Mouse (Mus musculus): Measurements from ENCODE around the gene Top3a. TPM values are rescaled to one million over a fixed set of nuclear protein-coding genes. Genes with fewer than 3 reads are reported as not detected.

Top3a gene
- polyA plus RNA-seq, 1 experiment = 5.7 TPM

GRCm38 (mm10) chr11:60776107-60776828 lies 897 bp downstream of the Top3a start:
- Histone ChIP-seq H3K4me2 (ENCODE audit: low read depth) (peak overlapping the region; percentile 93), H3K27me3 (ENCODE audit: control insufficient read depth, insufficient read depth, insufficient read length) (no peaks in the 10 kb centered on the region), H3K79me2 (ENCODE audit: control insufficient read depth, insufficient read depth) (peaks cover 87% of the 10 kb centered on the region), H3K36me3 (ENCODE audit: control insufficient read depth, insufficient read depth) (peaks cover 5% of the 10 kb centered on the region), H3ac (ENCODE audit: control insufficient read depth, insufficient read length) (peak overlapping the region; percentile 22), H3K4me3 (peak overlapping the region; percentile 93)
- no peak for TF ChIP-seq SRF (IDR thresholded peaks at IDR 0.05; ENCODE audit: control insufficient read depth, insufficient read length, low read depth)
- no peak for TF ChIP-seq POLR2AphosphoS2 (IDR thresholded peaks at IDR 0.05; ENCODE audit: insufficient read length, low read depth)
- no peak for TF ChIP-seq CEBPB (IDR thresholded peaks at IDR 0.05; ENCODE audit: insufficient read depth, poor library complexity, severe bottlenecking)

GRCm38 (mm10) chr11:60775578-60775977 lies 1.6 kb downstream of the Top3a start:
- Histone ChIP-seq H3ac (ENCODE audit: control insufficient read depth, insufficient read length) (no peak overlapping the region), H3K79me2 (ENCODE audit: control insufficient read depth, insufficient read depth) (peaks cover 87% of the 10 kb centered on the region), H3K4me3 (peak overlapping the region; percentile 93), H3K27me3 (ENCODE audit: control insufficient read depth, insufficient read depth, insufficient read length) (no peaks in the 10 kb centered on the region), H3K36me3 (ENCODE audit: control insufficient read depth, insufficient read depth) (peaks cover 2% of the 10 kb centered on the region), H3K4me2 (ENCODE audit: low read depth) (peak overlapping the region; percentile 93)
- no peak for TF ChIP-seq CEBPB (IDR thresholded peaks at IDR 0.05; ENCODE audit: insufficient read depth, poor library complexity, severe bottlenecking)
- no peak for TF ChIP-seq SRF (IDR thresholded peaks at IDR 0.05; ENCODE audit: control insufficient read depth, insufficient read length, low read depth)
- no peak for TF ChIP-seq MYOD1 (IDR thresholded peaks at IDR 0.05; ENCODE audit: control insufficient read depth in 1 of 3, insufficient read length in 2 of 3, low read depth in 2 of 3)
- TF ChIP-seq MAX (IDR thresholded peaks at IDR 0.05; ENCODE audit: low read depth) = no peak
- TF ChIP-seq MYOG (IDR thresholded peaks at IDR 0.05; ENCODE audit: control insufficient read depth in 1 of 3, insufficient read depth in 1 of 3, insufficient read length in 2 of 3, low read depth in 2 of 3) = no peak
- no peak for TF ChIP-seq POLR2AphosphoS2 (IDR thresholded peaks at IDR 0.05; ENCODE audit: insufficient read length, low read depth)
- no peak for TF ChIP-seq REST (IDR thresholded peaks at IDR 0.05; ENCODE audit: insufficient read depth, insufficient read length)
- TF ChIP-seq TCF3 (IDR thresholded peaks at IDR 0.05; ENCODE audit: insufficient read length, low read depth) = no peak
- TF ChIP-seq E2F4 (IDR thresholded peaks at IDR 0.05; ENCODE audit: insufficient read depth) = no peak
- no peak for TF ChIP-seq USF1 (IDR thresholded peaks at IDR 0.05; ENCODE audit: low read depth)
- TF ChIP-seq POLR2A (IDR thresholded peaks at IDR 0.05; ENCODE audit: insufficient read length, low read depth) = no peak

DNA sequence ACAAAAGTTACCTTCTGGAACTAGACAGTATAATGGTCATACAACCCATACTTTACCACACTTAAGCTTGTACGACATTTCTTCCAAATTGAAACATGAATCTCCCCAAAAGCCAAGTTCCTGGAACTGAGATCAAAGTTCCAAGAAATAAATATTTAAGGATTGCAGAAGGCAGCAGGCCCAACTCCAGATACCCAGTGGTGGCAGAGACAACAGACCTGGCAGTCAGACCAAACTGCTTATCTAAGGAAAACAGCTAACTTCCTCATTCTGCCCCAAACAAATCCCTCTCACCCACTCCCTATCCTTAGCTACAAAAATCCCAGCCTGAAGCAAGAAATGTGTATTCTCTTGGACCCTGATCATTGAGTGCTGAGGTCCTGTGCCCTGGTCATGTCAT lies 2.3 kb downstream of the Top3a start:
- H3K27me3 ChIP-seq (ENCODE audit: control insufficient read depth, insufficient read depth, insufficient read length) = no peaks in the 10 kb centered on the region
- H3K79me2 ChIP-seq (ENCODE audit: control insufficient read depth, insufficient read depth) = peaks cover 83% of the 10 kb centered on the region
- TF ChIP-seq CEBPB (IDR thresholded peaks at IDR 0.05; ENCODE audit: insufficient read depth, poor library complexity, severe bottlenecking) = no peak
- no peak for TF ChIP-seq MYOD1 (IDR thresholded peaks at IDR 0.05; ENCODE audit: control insufficient read depth in 1 of 3, insufficient read length in 2 of 3, low read depth in 2 of 3)
- TF ChIP-seq SRF (IDR thresholded peaks at IDR 0.05; ENCODE audit: control insufficient read depth, insufficient read length, low read depth) = no peak
- TF ChIP-seq USF1 (IDR thresholded peaks at IDR 0.05; ENCODE audit: low read depth) = no peak
- no peak for TF ChIP-seq MYOG (IDR thresholded peaks at IDR 0.05; ENCODE audit: control insufficient read depth in 1 of 3, insufficient read depth in 1 of 3, insufficient read length in 2 of 3, low read depth in 2 of 3)
- TF ChIP-seq TCF12 (IDR thresholded peaks at IDR 0.05; ENCODE audit: insufficient read depth, poor library complexity, severe bottlenecking) = no peak
- no peak for TF ChIP-seq REST (IDR thresholded peaks at IDR 0.05; ENCODE audit: insufficient read depth, insufficient read length)
- no peak for TF ChIP-seq POLR2AphosphoS2 (IDR thresholded peaks at IDR 0.05; ENCODE audit: insufficient read length, low read depth)
- no peak for TF ChIP-seq TCF3 (IDR thresholded peaks at IDR 0.05; ENCODE audit: insufficient read length, low read depth)
- no peak for TF ChIP-seq MAX (IDR thresholded peaks at IDR 0.05; ENCODE audit: low read depth)
- no peak for TF ChIP-seq POLR2A (IDR thresholded peaks at IDR 0.05; ENCODE audit: insufficient read length, low read depth)
- no peak for TF ChIP-seq E2F4 (IDR thresholded peaks at IDR 0.05; ENCODE audit: insufficient read depth)
- H3ac ChIP-seq (ENCODE audit: control insufficient read depth, insufficient read length) = no peak overlapping the region
- H3K36me3 ChIP-seq (ENCODE audit: control insufficient read depth, insufficient read depth) = no peaks in the 10 kb centered on the region
- H3K4me3 ChIP-seq = no peak overlapping the region
- H3K4me2 ChIP-seq (ENCODE audit: low read depth) = peak overlapping the region; percentile 93

GRCm38 (mm10) chr11:60774158-60774689 lies 2.9 kb downstream of the Top3a start:
- Histone ChIP-seq H3K27me3 (ENCODE audit: control insufficient read depth, insufficient read depth, insufficient read length) (no peaks in the 10 kb centered on the region), H3K79me2 (ENCODE audit: control insufficient read depth, insufficient read depth) (peaks cover 77% of the 10 kb centered on the region), H3K4me3 (no peak overlapping the region), H3K36me3 (ENCODE audit: control insufficient read depth, insufficient read depth) (no peaks in the 10 kb centered on the region), H3ac (ENCODE audit: control insufficient read depth, insufficient read length) (no peak overlapping the region), H3K4me2 (ENCODE audit: low read depth) (no peak overlapping the region)
- TF ChIP-seq MYOG (IDR thresholded peaks at IDR 0.05; ENCODE audit: control insufficient read depth in 1 of 3, insufficient read depth in 1 of 3, insufficient read length in 2 of 3, low read depth in 2 of 3) = no peak
- TF ChIP-seq TCF3 (IDR thresholded peaks at IDR 0.05; ENCODE audit: insufficient read length, low read depth) = no peak
- TF ChIP-seq E2F4 (IDR thresholded peaks at IDR 0.05; ENCODE audit: insufficient read depth) = no peak
- TF ChIP-seq TCF12 (IDR thresholded peaks at IDR 0.05; ENCODE audit: insufficient read depth, poor library complexity, severe bottlenecking) = no peak
- TF ChIP-seq POLR2A (IDR thresholded peaks at IDR 0.05; ENCODE audit: insufficient read length, low read depth) = no peak
- TF ChIP-seq POLR2AphosphoS2 (IDR thresholded peaks at IDR 0.05; ENCODE audit: insufficient read length, low read depth) = no peak
- no peak for TF ChIP-seq MAX (IDR thresholded peaks at IDR 0.05; ENCODE audit: low read depth)
- TF ChIP-seq CEBPB (IDR thresholded peaks at IDR 0.05; ENCODE audit: insufficient read depth, poor library complexity, severe bottlenecking) = no peak
- TF ChIP-seq REST (IDR thresholded peaks at IDR 0.05; ENCODE audit: insufficient read depth, insufficient read length) = no peak
- no peak for TF ChIP-seq MYOD1 (IDR thresholded peaks at IDR 0.05; ENCODE audit: control insufficient read depth in 1 of 3, insufficient read length in 2 of 3, low read depth in 2 of 3)
- TF ChIP-seq SRF (IDR thresholded peaks at IDR 0.05; ENCODE audit: control insufficient read depth, insufficient read length, low read depth) = no peak
- no peak for TF ChIP-seq USF1 (IDR thresholded peaks at IDR 0.05; ENCODE audit: low read depth)

Data from myocyte (in vitro differentiated cells).